Mouse (Mus musculus): ENCODE data around the gene Tnfaip8l3.

GRCm38 (mm10) chr9:54069204-54069603 is 1.0 kb upstream of the Tnfaip8l3 start:
- no peak for TF ChIP-seq CTCF (IDR thresholded peaks at IDR 0.05; ENCODE audit: extremely low read depth, insufficient read length, insufficient replicate concordance, low read depth, low read length)
- no peak for TF ChIP-seq POLR2A (IDR thresholded peaks at IDR 0.05; ENCODE audit: low read depth, low read length)

Data from small intestine, adult 2 months (tissue).